8 mouse cellular contexts compared by ENCODE assay signal in the genomic region with DNA sequence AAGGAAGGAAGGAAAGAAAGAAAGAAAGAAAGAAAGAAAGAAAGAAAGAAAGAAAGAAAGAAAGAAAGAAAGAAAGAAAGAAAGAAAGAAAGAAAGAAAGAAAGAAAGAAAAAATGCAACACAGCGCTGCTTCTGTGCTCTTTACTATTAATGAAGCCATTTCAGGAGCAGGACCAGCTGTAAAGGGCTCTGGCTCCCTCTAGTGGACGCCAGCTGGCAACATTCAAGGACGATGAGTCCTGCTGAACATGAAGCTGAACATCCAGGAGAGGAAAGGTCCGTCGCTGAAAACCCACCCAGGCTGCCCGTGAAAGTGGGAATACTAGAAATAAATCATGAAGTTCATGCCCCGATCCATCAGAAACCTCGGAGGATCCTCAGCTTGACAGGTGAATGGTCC. TPM values are rescaled to one million over a fixed set of nuclear protein-coding genes. Genes with fewer than 3 reads are reported as not detected.
A peak's percentile ranks its signal among the peaks of the same experiment; 100 is the strongest.
DNase-seq lines count a peak whose midpoint lies in the region; ATAC-seq and TF ChIP-seq lines count a peak whose summit lies in the region.

No protein-coding gene starts in this region.

- no peak overlapping the region for H3K9ac ChIP-seq in intestine, embryonic 14.5 days (ENCODE audit: low read length)
- H3K9ac ChIP-seq in intestine, embryonic 16.5 days (ENCODE audit: low read depth, low read length), result no peak overlapping the region
- H3K9ac ChIP-seq in intestine, embryonic 15.5 days, result no peak overlapping the region
- H3K9ac ChIP-seq in limb, embryonic 12.5 days (replicated peaks), result no peak overlapping the region
- no peak overlapping the region for H3K9ac ChIP-seq in stomach, postnatal 0 days (ENCODE audit: low read length)

- no peak overlapping the region for H3K4me2 ChIP-seq in intestine, embryonic 14.5 days (ENCODE audit: low read length)
- H3K4me2 ChIP-seq in intestine, embryonic 16.5 days (ENCODE audit: low read depth, low read length), result no peak overlapping the region
- H3K4me2 ChIP-seq in intestine, embryonic 15.5 days (replicated peaks), result peak overlapping the region; percentile 26; the same call in 1 of the 2 replicates
- peak overlapping the region; percentile 26; the same call in 1 of the 2 replicates for H3K4me2 ChIP-seq in limb, embryonic 12.5 days
- no peak overlapping the region for H3K4me2 ChIP-seq in stomach, postnatal 0 days (replicated peaks; ENCODE audit: low read depth)

- H3K9me3 ChIP-seq in intestine, embryonic 14.5 days (ENCODE audit: control insufficient read depth, low read length), result no peaks in the 10 kb centered on the region
- no peaks in the 10 kb centered on the region for H3K9me3 ChIP-seq in intestine, embryonic 16.5 days (ENCODE audit: control insufficient read depth, low read length)
- H3K9me3 ChIP-seq in intestine, embryonic 15.5 days, result no peaks in the 10 kb centered on the region
- no peaks in the 10 kb centered on the region for H3K9me3 ChIP-seq in limb, embryonic 12.5 days
- H3K9me3 ChIP-seq in stomach, postnatal 0 days (ENCODE audit: control insufficient read depth, low read length), result no peaks in the 10 kb centered on the region

- H3K4me1 ChIP-seq in intestine, embryonic 14.5 days (replicated peaks; ENCODE audit: control insufficient read depth, insufficient read depth, low read length), result peaks cover 11% of the 10 kb centered on the region; the same call in 1 of the 2 replicates
- H3K4me1 ChIP-seq in intestine, embryonic 16.5 days (ENCODE audit: control insufficient read depth, insufficient read depth, low read length), result peaks cover 11% of the 10 kb centered on the region
- peaks cover 7% of the 10 kb centered on the region; the same call in 1 of the 2 replicates for H3K4me1 ChIP-seq in intestine, embryonic 15.5 days (replicated peaks)
- peaks cover 7% of the 10 kb centered on the region; the same call in 1 of the 2 replicates for H3K4me1 ChIP-seq in limb, embryonic 12.5 days (replicated peaks)
- no peaks in the 10 kb centered on the region for H3K4me1 ChIP-seq in stomach, postnatal 0 days (replicated peaks; ENCODE audit: control insufficient read depth, insufficient read depth)

- 1% methylated on average over 8 of the region's 8 CpGs for WGBS in intestine, embryonic 14.5 days
- 3% methylated on average over 8 of the region's 8 CpGs for WGBS in intestine, embryonic 16.5 days
- 1% methylated on average over 8 of the region's 8 CpGs for WGBS in intestine, embryonic 15.5 days
- 3% methylated on average over 8 of the region's 8 CpGs for WGBS in limb, embryonic 12.5 days
- under 1% methylated on average over 8 of the region's 8 CpGs for WGBS in stomach, postnatal 0 days

- ATAC-seq in intestine, embryonic 14.5 days (replicated peaks; ENCODE audit: low FRiP score, low TSS enrichment, low read depth), result no peak
- no peak for ATAC-seq in intestine, embryonic 16.5 days
- no peak for ATAC-seq in intestine, embryonic 15.5 days
- ATAC-seq in limb, embryonic 12.5 days (ENCODE audit: insufficient number of reproducible peaks, insufficient read depth, low FRiP score, low TSS enrichment, low read depth), result no peak
- ATAC-seq in stomach, postnatal 0 days (ENCODE audit: low FRiP score, low TSS enrichment), result no peak

- peak; percentile 97 for TF ChIP-seq CTCF in stomach, postnatal 0 days (IDR thresholded peaks at IDR 0.05; ENCODE audit: low read depth)

- TF ChIP-seq EP300 in stomach, postnatal 0 days (optimal IDR thresholded peaks at IDR 0.05), result no peak

- H3K27me3 ChIP-seq in intestine, embryonic 14.5 days (replicated peaks; ENCODE audit: control insufficient read depth, insufficient read depth, low read length), result no peaks in the 10 kb centered on the region
- no peaks in the 10 kb centered on the region for H3K27me3 ChIP-seq in intestine, embryonic 16.5 days (replicated peaks; ENCODE audit: control insufficient read depth, insufficient read depth, low read length)
- no peaks in the 10 kb centered on the region for H3K27me3 ChIP-seq in intestine, embryonic 15.5 days (replicated peaks)
- H3K27me3 ChIP-seq in limb, embryonic 12.5 days, result no peaks in the 10 kb centered on the region
- no peaks in the 10 kb centered on the region for H3K27me3 ChIP-seq in stomach, postnatal 0 days (ENCODE audit: control insufficient read depth, insufficient read depth, low read length)

- no peak overlapping the region for H3K4me3 ChIP-seq in intestine, embryonic 14.5 days (ENCODE audit: low read depth, low read length)
- H3K4me3 ChIP-seq in intestine, embryonic 16.5 days (ENCODE audit: low read length), result no peak overlapping the region
- H3K4me3 ChIP-seq in intestine, embryonic 15.5 days (replicated peaks), result no peak overlapping the region
- no peak overlapping the region for H3K4me3 ChIP-seq in limb, embryonic 12.5 days (replicated peaks)
- no peak overlapping the region for H3K4me3 ChIP-seq in stomach, postnatal 0 days (ENCODE audit: low read depth, low read length)

- H3K27ac ChIP-seq in intestine, embryonic 14.5 days (ENCODE audit: low read depth), result no peak overlapping the region
- no peak overlapping the region for H3K27ac ChIP-seq in intestine, embryonic 16.5 days (ENCODE audit: low read length)
- no peak overlapping the region for H3K27ac ChIP-seq in intestine, embryonic 15.5 days
- H3K27ac ChIP-seq in limb, embryonic 12.5 days, result no peak overlapping the region
- H3K27ac ChIP-seq in stomach, postnatal 0 days (replicated peaks), result no peak overlapping the region

- no peaks in the 10 kb centered on the region for H3K36me3 ChIP-seq in intestine, embryonic 14.5 days (ENCODE audit: control insufficient read depth, insufficient read depth, low read length)
- H3K36me3 ChIP-seq in intestine, embryonic 16.5 days (ENCODE audit: control insufficient read depth, insufficient read depth, low read length), result no peaks in the 10 kb centered on the region
- H3K36me3 ChIP-seq in intestine, embryonic 15.5 days, result no peaks in the 10 kb centered on the region
- H3K36me3 ChIP-seq in limb, embryonic 12.5 days, result no peaks in the 10 kb centered on the region
- H3K36me3 ChIP-seq in stomach, postnatal 0 days (ENCODE audit: control insufficient read depth, insufficient read depth, low read length), result no peaks in the 10 kb centered on the region

- DNase-seq in intestine, embryonic 14.5 days (ENCODE audit: low spot score), result peak; percentile 91
- peak; percentile 91 for DNase-seq in cerebellum, adult 9-10 months
- DNase-seq in frontal cortex, postnatal 36 days (ENCODE audit: low spot score in 2 of 2), result peak; percentile 84 to 91
- peak; percentile 80 to 86 for DNase-seq in natural killer cell, adult 2 months (ENCODE audit: low spot score in 2 of 2)
- DNase-seq in stomach, postnatal 0 days (ENCODE audit: low spot score), result peak; percentile 88

RNA-seq across cellular contexts. Expression of gene Rnh1, which starts 3.5 kb away (rescaled TPM):
- polyA plus RNA-seq in intestine, embryonic 14.5 days (2014; fragmentation: Nextera tagmentation; extraction: Ambion mirVana), result 121 and 123 TPM in 2 replicates
- 159 and 160 TPM in 2 replicates for polyA plus RNA-seq in intestine, embryonic 16.5 days (2015; fragmentation: Nextera tagmentation; extraction: Ambion mirVana)
- 123 and 155 TPM in 2 replicates for polyA plus RNA-seq in intestine, embryonic 15.5 days (2015; fragmentation: Nextera tagmentation; extraction: Ambion mirVana)
- polyA plus RNA-seq in limb, embryonic 12.5 days (2016; fragmentation: Nextera tagmentation; extraction: Ambion mirVana), result 88.5 and 91.5 TPM in 2 replicates
- 216 and 220 TPM in 2 replicates for polyA plus RNA-seq in stomach, postnatal 0 days (2015; fragmentation: Nextera tagmentation; extraction: Ambion mirVana)

RNA-seq across cellular contexts. Expression of gene Hras, which starts 17.6 kb away (rescaled TPM):
- 72.6 and 96.6 TPM in 2 replicates for polyA plus RNA-seq in intestine, embryonic 14.5 days (2014; fragmentation: Nextera tagmentation; extraction: Ambion mirVana)
- 21.9 and 47.0 TPM in 2 replicates for polyA plus RNA-seq in intestine, embryonic 16.5 days (2015; fragmentation: Nextera tagmentation; extraction: Ambion mirVana)
- 92.9 and 107 TPM in 2 replicates for polyA plus RNA-seq in intestine, embryonic 15.5 days (2015; fragmentation: Nextera tagmentation; extraction: Ambion mirVana)
- 95.3 and 98.1 TPM in 2 replicates for polyA plus RNA-seq in limb, embryonic 12.5 days (2016; fragmentation: Nextera tagmentation; extraction: Ambion mirVana)
- polyA plus RNA-seq in stomach, postnatal 0 days (2015; fragmentation: Nextera tagmentation; extraction: Ambion mirVana), result 118 and 125 TPM in 2 replicates

RNA-seq across cellular contexts. Expression of gene Lrrc56, which starts 17.8 kb away (rescaled TPM):
- polyA plus RNA-seq in intestine, embryonic 14.5 days (2014; fragmentation: Nextera tagmentation; extraction: Ambion mirVana), result 3.9 and 4.9 TPM in 2 replicates
- 5.3 and 6.5 TPM in 2 replicates for polyA plus RNA-seq in intestine, embryonic 16.5 days (2015; fragmentation: Nextera tagmentation; extraction: Ambion mirVana)
- 5.1 and 5.4 TPM in 2 replicates for polyA plus RNA-seq in intestine, embryonic 15.5 days (2015; fragmentation: Nextera tagmentation; extraction: Ambion mirVana)
- polyA plus RNA-seq in limb, embryonic 12.5 days (2016; fragmentation: Nextera tagmentation; extraction: Ambion mirVana), result 17.0 and 19.0 TPM in 2 replicates
- polyA plus RNA-seq in stomach, postnatal 0 days (2015; fragmentation: Nextera tagmentation; extraction: Ambion mirVana), result 2.8 and 3.5 TPM in 2 replicates

RNA-seq across cellular contexts. Expression of gene Lmntd2, which starts 37.7 kb away (rescaled TPM):
- 2.7 and 2.8 TPM in 2 replicates for polyA plus RNA-seq in intestine, embryonic 14.5 days (2014; fragmentation: Nextera tagmentation; extraction: Ambion mirVana)
- 4.0 TPM in 2 replicates for polyA plus RNA-seq in intestine, embryonic 16.5 days (2015; fragmentation: Nextera tagmentation; extraction: Ambion mirVana)
- polyA plus RNA-seq in intestine, embryonic 15.5 days (2015; fragmentation: Nextera tagmentation; extraction: Ambion mirVana), result 3.5 and 3.6 TPM in 2 replicates
- 4.2 and 5.2 TPM in 2 replicates for polyA plus RNA-seq in limb, embryonic 12.5 days (2016; fragmentation: Nextera tagmentation; extraction: Ambion mirVana)
- polyA plus RNA-seq in stomach, postnatal 0 days (2015; fragmentation: Nextera tagmentation; extraction: Ambion mirVana), result 2.7 and 3.6 TPM in 2 replicates

RNA-seq across cellular contexts. Expression of gene Rassf7, which starts 39.5 kb away (rescaled TPM):
- polyA plus RNA-seq in intestine, embryonic 14.5 days (2014; fragmentation: Nextera tagmentation; extraction: Ambion mirVana), result 60.3 and 61.4 TPM in 2 replicates
- 75.6 and 77.5 TPM in 2 replicates for polyA plus RNA-seq in intestine, embryonic 16.5 days (2015; fragmentation: Nextera tagmentation; extraction: Ambion mirVana)
- polyA plus RNA-seq in intestine, embryonic 15.5 days (2015; fragmentation: Nextera tagmentation; extraction: Ambion mirVana), result 63.7 and 70.0 TPM in 2 replicates
- 39.1 and 43.7 TPM in 2 replicates for polyA plus RNA-seq in limb, embryonic 12.5 days (2016; fragmentation: Nextera tagmentation; extraction: Ambion mirVana)
- 84.2 and 105 TPM in 2 replicates for polyA plus RNA-seq in stomach, postnatal 0 days (2015; fragmentation: Nextera tagmentation; extraction: Ambion mirVana)

Comparison
In these comparisons a context has a peak if more than half of its experiments do, and no peak if none do; other contexts are left out.
1. H3K4me2 ChIP-seq: peak in intestine, embryonic 15.5 days (single experiment) and limb, embryonic 12.5 days (single experiment); none in intestine, embryonic 14.5 days (single experiment), intestine, embryonic 16.5 days (single experiment) and stomach, postnatal 0 days (single experiment).
2. Peak in every context shown above with its lines, with median percentiles within 50 percentile points of each other: DNase-seq.